Mouse (Mus musculus) urinary bladder, adult 2 months (tissue): ENCODE data around the gene Gm7849. TPM values are rescaled to one million over a fixed set of nuclear protein-coding genes. Genes with fewer than 3 reads are reported as not detected.
"Not testable (repeated sequence)": the region's sequence is repeated elsewhere in the genome, so short reads cannot be mapped to it uniquely, and the experiment has no call there.

Experiments used
- DNase-seq: peaks from one replicate; pipeline ENCODE4 v3.0.0; 2022; ENCODE audit warnings: low spot score
- polyA plus RNA-seq: library from polyadenylated mRNA; depleted of rRNA; stranded (reverse); fragments of >200 nt; gene quantifications from 2 replicates; pipeline ENCODE4 v1.2.3, GENCODE M21; 2012; rRNA removed

The Gm7849 gene
- not detected in 2 replicates for polyA plus RNA-seq

GRCm38 (mm10) chr8:21456460-21456859, at the start of gene Gm7849:
TSS of gene Gm7849 (minus strand) at chr8:21456560.
- DNase-seq, result not testable (repeated sequence)

GRCm38 (mm10) chr8:21427111-21427510, 29.2 kb downstream of the Gm7849 start, which contains the start of gene Defa36:
TSS of gene Defa36 (plus strand) at chr8:21427411.
- not testable (repeated sequence) for DNase-seq

Other genes with a start within 250 kb of the Gm7849 start
- not detected in 2 replicates for gene Gm15292, start 206.8 kb downstream of the Gm7849 start, polyA plus RNA-seq
- not detected in 2 replicates for gene Defa27, start 141.0 kb downstream of the Gm7849 start, polyA plus RNA-seq
- gene Defa29, start 129.5 kb downstream of the Gm7849 start, polyA plus RNA-seq, result not detected in 2 replicates
- gene Defa2, start 78.0 kb downstream of the Gm7849 start, polyA plus RNA-seq, result not detected in 2 replicates
- not detected in 2 replicates for gene Defa33, start 64.7 kb downstream of the Gm7849 start, polyA plus RNA-seq
- gene Defa36, start 29.1 kb downstream of the Gm7849 start, polyA plus RNA-seq, result not detected in 2 replicates
- gene Defa20, start 52.7 kb upstream of the Gm7849 start, polyA plus RNA-seq, result not detected in 2 replicates
- not detected in 2 replicates for gene Defa32, start 72.5 kb upstream of the Gm7849 start, polyA plus RNA-seq
- gene Defa37, start 108.8 kb upstream of the Gm7849 start, polyA plus RNA-seq, result not detected in 2 replicates
- gene Defa28, start 126.4 kb upstream of the Gm7849 start, polyA plus RNA-seq, result not detected in 2 replicates
- gene Gm7861, start 137.9 kb upstream of the Gm7849 start, polyA plus RNA-seq, result not detected in 2 replicates
- gene Defa26, start 161.6 kb upstream of the Gm7849 start, polyA plus RNA-seq, result not detected in 2 replicates
- not detected in 2 replicates for gene Defa17, start 199.2 kb upstream of the Gm7849 start, polyA plus RNA-seq
- gene Defa34, start 209.2 kb upstream of the Gm7849 start, polyA plus RNA-seq, result not detected in 2 replicates
- gene AY761184, start 247.1 kb upstream of the Gm7849 start, polyA plus RNA-seq, result not detected in 2 replicates